Mouse (Mus musculus) embryonic fibroblast, embryonic 13.5 days (primary cell): ENCODE results near the gene Glb1.

Experiments
- CTCF ChIP-seq: IDR thresholded peaks from 2 replicates; pipeline ENCODE4 v1.5.1; 2011; ENCODE audit warnings: mild to moderate bottlenecking, control low read depth, low read length, moderate library complexity, borderline replicate concordance; ENCODE audit not compliant: insufficient read depth
- POLR2A ChIP-seq: IDR thresholded peaks from 2 replicates; pipeline ENCODE4 v1.6.1; 2011; ENCODE audit warnings: low read depth, mild to moderate bottlenecking, control low read depth, low read length, moderate library complexity

DNA sequence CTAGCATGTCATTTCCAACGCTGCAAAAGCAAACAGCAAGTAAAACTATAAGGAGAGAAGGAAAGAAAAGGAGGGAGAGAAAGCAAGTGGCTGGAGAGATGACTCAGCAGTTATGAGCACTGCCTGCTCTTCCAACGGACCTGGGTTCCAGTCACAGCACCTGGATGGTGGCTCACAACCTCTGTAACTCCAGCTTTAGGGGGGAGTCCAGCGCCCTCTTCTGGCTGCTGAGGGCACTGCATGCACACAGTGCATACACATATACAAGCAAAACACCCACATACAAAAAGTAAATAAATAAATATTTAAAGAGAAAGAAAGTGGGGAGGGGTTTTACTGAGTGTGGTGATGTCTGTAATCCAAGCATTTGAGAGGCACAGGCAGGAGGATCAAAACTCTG, 20.2 kb downstream of the Glb1 start:
- TF ChIP-seq CTCF: 0 out of 2 replicates have a peak, but pooled peaks have one; percentile 27
- TF ChIP-seq POLR2A: no peak
